In the genomic region with DNA sequence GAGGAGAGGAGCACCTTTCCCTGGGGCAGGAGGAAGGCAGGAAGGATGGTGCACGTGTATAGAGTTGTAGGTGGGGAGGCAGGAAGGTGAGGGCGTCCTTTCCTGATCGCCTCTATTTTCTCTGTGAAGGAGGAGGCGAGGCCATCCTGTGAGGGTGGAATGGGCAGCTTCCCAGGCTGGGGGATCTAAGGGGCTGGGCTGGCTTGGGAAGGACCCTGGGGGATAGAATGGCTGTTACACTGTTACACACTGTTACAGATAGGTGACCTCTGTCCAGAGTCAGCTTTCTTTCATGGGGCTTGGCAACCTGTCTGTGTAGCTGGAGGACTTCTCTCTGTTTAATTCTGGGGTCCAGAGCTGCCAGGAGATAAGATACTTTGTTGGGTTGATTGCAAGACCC, we compare ENCODE assay signal across 18 mouse cellular contexts. TPM values are rescaled to one million over a fixed set of nuclear protein-coding genes. Genes with fewer than 3 reads are reported as not detected.
"Had no signal": no experiment of that assay in that cellular context is flagged by ENCODE, and none has a peak within 500 bp of the region (broad histone marks: within the 10 kb centered on the region; RNA-seq: fewer than 3 reads in every experiment).

No protein-coding gene starts in this region.

- H3K4me2 ChIP-seq: lung, embryonic 14.5 days; midbrain, embryonic 13.5 days; midbrain, embryonic 15.5 days; neural tube, embryonic 12.5 days; stomach, embryonic 15.5 days had no signal

- H3K4me1 ChIP-seq: midbrain, embryonic 10.5 days; midbrain, embryonic 13.5 days; midbrain, embryonic 15.5 days; neural tube, embryonic 12.5 days; stomach, embryonic 15.5 days had no signal

- H3K27ac ChIP-seq: liver, embryonic 14.5 days; midbrain, embryonic 10.5 days; midbrain, embryonic 13.5 days; midbrain, embryonic 15.5 days; neural tube, embryonic 12.5 days; stomach, embryonic 15.5 days; stomach, postnatal 0 days had no signal

- H3K9ac ChIP-seq: liver, embryonic 14.5 days; lung, embryonic 14.5 days; midbrain, embryonic 13.5 days; midbrain, embryonic 15.5 days; neural tube, embryonic 12.5 days; stomach, embryonic 15.5 days had no signal

- H3K27me3 ChIP-seq: midbrain, embryonic 13.5 days; midbrain, embryonic 15.5 days; neural tube, embryonic 12.5 days; stomach, embryonic 15.5 days had no signal

- H3K4me3 ChIP-seq: midbrain, embryonic 10.5 days; midbrain, embryonic 13.5 days; midbrain, embryonic 15.5 days; myocyte; neural tube, embryonic 12.5 days; stomach, embryonic 15.5 days had no signal

- H3K36me3 ChIP-seq: midbrain, embryonic 10.5 days; midbrain, embryonic 13.5 days; midbrain, embryonic 15.5 days; neural tube, embryonic 12.5 days; stomach, embryonic 15.5 days had no signal

- ATAC-seq: midbrain, embryonic 13.5 days; midbrain, embryonic 15.5 days had no signal

- DNase-seq: lung, adult 18-20 months; lung, embryonic 14.5 days; lung, postnatal 10 days; lung, postnatal 4 days; right cerebral cortex, postnatal 14 days; thymus, adult 2 months; thymus, postnatal 25 days; thymus, postnatal 4 days had no signal

- H3K9me3 ChIP-seq: midbrain, embryonic 10.5 days; midbrain, embryonic 13.5 days; midbrain, embryonic 15.5 days; neural tube, embryonic 12.5 days; stomach, embryonic 15.5 days had no signal

RNA-seq across cellular contexts. Expression of gene Gm525, which starts 57.2 kb away (rescaled TPM):
- polyA plus RNA-seq: liver, embryonic 14.5 days; lung, embryonic 14.5 days; midbrain, embryonic 10.5 days; midbrain, embryonic 13.5 days; midbrain, embryonic 15.5 days; myocyte; neural tube, embryonic 12.5 days; neural tube, embryonic 14.5 days; spleen, adult 2 months had no signal
